Mouse (Mus musculus): Measurements from ENCODE around the gene Olfr655.

Olfr655 gene

DNA sequence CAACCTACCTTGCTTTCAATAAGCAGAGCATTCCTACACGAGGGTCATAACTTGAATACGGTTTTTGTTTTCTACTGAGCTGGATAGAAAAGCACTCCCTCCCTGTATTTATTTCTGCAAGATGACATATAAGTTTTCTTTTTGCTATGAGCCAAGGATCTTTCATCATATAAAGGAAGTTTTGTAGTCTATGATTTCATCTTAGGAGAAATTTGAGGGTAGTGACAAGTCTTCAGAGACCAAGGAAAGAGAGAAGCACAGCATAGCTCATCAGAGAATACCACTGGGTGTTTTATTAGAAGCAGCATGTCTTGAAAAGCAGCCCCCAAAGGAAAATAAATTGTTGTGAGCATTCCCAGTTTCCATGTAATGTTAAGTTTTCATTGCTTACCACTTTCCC lies at the start of gene Olfr655:
Gene Olfr655 (minus strand): TSS at position 101 of the 400 bp plus-strand sequence.
- no peak for TF ChIP-seq GATA4 (IDR thresholded peaks at IDR 0.05; ENCODE audit: insufficient replicate concordance, low read length)

DNA sequence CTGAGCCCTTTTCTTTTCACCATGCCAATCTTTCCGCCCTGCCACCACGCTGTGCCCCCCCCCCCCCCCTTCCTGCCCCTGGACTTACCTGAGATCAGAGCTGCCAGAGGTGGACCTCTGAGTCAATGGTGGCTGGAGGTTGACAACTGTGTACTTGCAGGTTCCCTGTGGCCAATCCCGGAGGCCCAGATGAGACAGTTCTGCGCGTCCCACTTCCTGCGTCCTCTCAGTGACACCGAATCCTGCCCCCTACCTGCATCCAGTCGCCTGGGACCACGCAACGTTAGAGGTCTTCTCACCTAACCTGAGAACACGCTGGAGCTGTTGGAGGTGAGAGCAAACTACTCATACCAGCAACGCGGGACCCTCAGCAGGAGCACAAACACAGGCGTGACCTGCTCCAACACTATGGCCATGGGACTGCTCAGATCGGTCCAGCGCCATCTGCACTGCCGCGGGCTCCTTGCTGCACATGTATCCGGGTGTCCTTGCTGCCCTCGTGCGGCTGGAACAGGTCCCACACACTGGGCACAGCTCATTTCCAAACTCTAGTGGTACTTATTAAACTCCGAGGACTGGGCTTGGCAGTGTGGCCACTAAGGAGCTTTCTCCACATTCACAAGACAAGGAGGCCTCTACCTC lies 45.4 kb upstream of the Olfr655 start, which contains the start of gene Olfr658:
Gene Olfr658 (minus strand): TSS at position 465 of the 642 bp plus-strand sequence.
- no peak for TF ChIP-seq GATA4 (IDR thresholded peaks at IDR 0.05; ENCODE audit: insufficient replicate concordance, low read length)

- no peak for TF ChIP-seq GATA4 (IDR thresholded peaks at IDR 0.05; ENCODE audit: insufficient replicate concordance, low read length)
Measured at GRCm38 (mm10) chr7:104624494-104624893, 22.9 kb upstream of the Olfr655 start, which contains the start of gene Olfr657. Gene Olfr657 (plus strand): TSS chr7:104624794.

DNA sequence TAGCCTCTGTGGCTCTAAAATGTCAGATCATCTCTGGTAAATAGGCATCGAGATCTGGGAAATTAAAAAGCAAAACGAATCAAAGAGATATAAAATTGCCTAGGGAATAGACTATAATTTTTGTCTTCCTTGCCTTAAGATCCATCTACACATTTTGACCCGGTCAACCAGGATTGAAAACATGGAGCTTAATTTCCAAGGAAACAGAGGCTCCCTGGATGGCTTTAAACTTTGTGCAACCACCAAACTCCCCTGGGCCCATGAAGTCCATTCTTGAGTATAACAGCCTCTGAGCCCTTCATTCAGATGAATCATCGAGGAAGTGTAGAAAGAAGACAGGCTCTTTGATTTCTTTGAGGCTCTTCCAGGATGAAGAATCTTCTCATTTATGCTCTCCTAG lies 12.1 kb upstream of the Olfr655 start, which contains the start of gene Olfr656:
Gene Olfr656 (plus strand): TSS at position 301 of the 400 bp plus-strand sequence.
- TF ChIP-seq GATA4 (IDR thresholded peaks at IDR 0.05; ENCODE audit: insufficient replicate concordance, low read length): no peak

DNA sequence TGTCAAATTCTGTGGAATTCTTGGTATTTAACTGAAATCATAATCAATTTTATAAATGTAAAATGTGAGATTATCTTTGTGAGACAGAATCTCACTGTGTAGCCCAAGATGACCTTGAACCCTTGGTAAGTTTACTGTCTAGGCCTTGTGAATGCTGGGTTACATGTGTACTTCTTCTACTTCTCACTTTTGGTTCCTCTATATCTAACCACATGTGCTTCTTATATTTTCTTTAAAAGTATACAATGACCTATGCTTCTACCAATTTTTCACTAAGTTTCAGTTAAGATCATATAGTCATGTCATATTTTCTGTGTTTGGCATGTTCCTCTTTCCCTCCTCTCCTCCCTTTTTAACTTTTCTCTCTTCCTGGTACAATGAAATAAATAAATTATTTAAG lies 3.1 kb upstream of the Olfr655 start:
- no peak for TF ChIP-seq GATA4 (IDR thresholded peaks at IDR 0.05; ENCODE audit: insufficient replicate concordance, low read length)

DNA sequence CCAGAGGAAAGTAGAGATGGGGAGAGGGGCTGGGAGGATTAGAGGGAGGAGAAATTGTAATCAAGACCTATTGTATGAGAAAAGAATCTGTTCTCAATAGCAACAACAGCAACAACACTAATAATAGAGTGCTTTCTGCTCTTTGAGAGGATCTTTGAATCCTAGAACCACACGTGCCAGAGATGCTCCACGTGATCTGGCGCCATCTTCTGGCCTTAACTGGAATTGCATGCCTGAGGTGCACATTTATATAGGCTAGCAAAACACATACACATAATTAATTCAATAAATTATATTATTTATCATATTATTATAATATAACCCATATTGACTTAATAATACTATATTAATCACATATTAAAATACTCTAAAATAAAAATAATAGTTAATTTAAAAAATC lies 1.6 kb upstream of the Olfr655 start:
- no peak for TF ChIP-seq GATA4 (IDR thresholded peaks at IDR 0.05; ENCODE audit: insufficient replicate concordance, low read length)

DNA sequence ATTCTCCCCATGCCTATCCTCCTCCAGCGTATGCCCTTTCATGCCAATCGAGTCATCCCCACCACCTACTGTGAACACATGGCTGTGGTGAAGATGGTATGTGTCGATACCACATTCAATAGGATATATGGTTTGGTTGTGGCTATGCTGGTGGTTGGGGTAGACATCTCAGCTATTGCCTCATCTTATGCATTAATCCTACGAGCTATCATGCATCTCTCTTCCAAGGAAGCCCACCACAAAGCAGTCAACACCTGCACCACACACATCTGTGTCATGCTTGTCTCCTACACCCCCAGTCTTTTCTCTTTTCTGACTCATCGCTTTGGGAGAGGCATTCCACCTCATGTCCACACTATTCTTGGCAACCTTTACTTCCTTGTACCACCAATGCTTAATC lies 13.3 kb downstream of the Olfr655 start:
- no peak for TF ChIP-seq GATA4 (IDR thresholded peaks at IDR 0.05; ENCODE audit: insufficient replicate concordance, low read length)

GRCm38 (mm10) chr7:104586725-104587124 lies 14.9 kb downstream of the Olfr655 start, which contains the start of gene Olfr654:
Gene Olfr654 (plus strand): TSS chr7:104587025.
- TF ChIP-seq GATA4 (IDR thresholded peaks at IDR 0.05; ENCODE audit: insufficient replicate concordance, low read length): no peak

GRCm38 (mm10) chr7:104581429-104581828 lies 20.1 kb downstream of the Olfr655 start:
- no peak for TF ChIP-seq GATA4 (IDR thresholded peaks at IDR 0.05; ENCODE audit: insufficient replicate concordance, low read length)

- TF ChIP-seq GATA4 (IDR thresholded peaks at IDR 0.05; ENCODE audit: insufficient replicate concordance, low read length): no peak
Measured at GRCm38 (mm10) chr7:104580846-104581245, 20.7 kb downstream of the Olfr655 start.

- TF ChIP-seq GATA4 (IDR thresholded peaks at IDR 0.05; ENCODE audit: insufficient replicate concordance, low read length): no peak
Measured at GRCm38 (mm10) chr7:104577014-104577413, 24.6 kb downstream of the Olfr655 start, which contains the start of gene Olfr653. Gene Olfr653 (plus strand): TSS chr7:104577314.

DNA sequence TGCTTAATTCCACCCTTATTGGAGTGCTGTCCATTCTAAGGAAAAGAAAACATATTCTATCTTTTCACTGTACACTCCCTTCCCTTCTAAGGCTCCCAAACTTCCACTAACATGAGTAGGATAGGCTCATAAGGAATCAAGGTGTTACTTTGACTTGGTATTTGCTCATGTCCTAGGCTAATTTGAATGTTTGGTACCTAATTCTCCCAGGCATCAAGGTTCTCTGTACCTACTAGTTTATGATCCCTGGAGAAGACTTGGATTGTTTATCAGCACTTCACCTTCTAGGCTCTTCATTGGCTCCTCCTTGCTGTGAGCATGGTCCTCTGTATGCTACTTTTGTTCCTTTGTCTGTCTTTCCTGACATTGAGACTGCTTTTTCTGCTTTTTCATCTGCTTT lies 41.0 kb downstream of the Olfr655 start, which contains the start of gene Olfr652:
Gene Olfr652 (plus strand): TSS at position 301 of the 400 bp plus-strand sequence.
- no peak for TF ChIP-seq GATA4 (IDR thresholded peaks at IDR 0.05; ENCODE audit: insufficient replicate concordance, low read length)

GRCm38 (mm10) chr7:104552700-104553099 lies 48.9 kb downstream of the Olfr655 start:
- no peak for TF ChIP-seq GATA4 (IDR thresholded peaks at IDR 0.05; ENCODE audit: insufficient replicate concordance, low read length)

DNA sequence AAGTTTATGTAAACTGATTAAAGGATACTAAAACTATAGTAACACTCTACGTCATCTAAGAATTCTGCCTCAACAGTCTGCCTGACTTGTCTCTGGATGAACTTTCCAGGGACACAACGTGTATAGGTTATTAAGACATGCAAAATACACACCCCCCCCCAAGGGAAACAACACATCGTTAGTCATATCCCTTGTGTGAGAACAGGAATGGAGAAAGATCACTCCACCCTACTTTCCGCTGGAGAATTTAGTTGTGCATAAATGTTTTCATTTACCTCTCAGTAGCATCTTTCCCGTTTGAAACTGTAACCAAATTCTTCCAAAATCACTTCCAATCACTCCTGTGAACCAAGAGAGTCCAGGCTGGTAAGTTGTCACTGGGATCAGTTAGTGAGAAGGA lies 51.7 kb downstream of the Olfr655 start, which contains the start of gene Olfr651:
Gene Olfr651 (plus strand): TSS at position 301 of the 400 bp plus-strand sequence.
- TF ChIP-seq GATA4 (IDR thresholded peaks at IDR 0.05; ENCODE audit: insufficient replicate concordance, low read length): no peak

Measured in liver, adult (tissue).